Mouse (Mus musculus) retina, embryonic 14.5 days (tissue): ENCODE results near the gene Elf3.
"Not testable (repeated sequence)": the region's sequence is repeated elsewhere in the genome, so short reads cannot be mapped to it uniquely, and the experiment has no call there.

Experiments used
- DNase-seq: peaks from one replicate; pipeline ENCODE4 v3.0.0-alpha.2; 2015; ENCODE audit warnings: low spot score

Elf3 gene

GRCm38 (mm10) chr1:135237131-135237851, 21.1 kb downstream of the Elf3 start:
- no peak for DNase-seq

GRCm38 (mm10) chr1:135234771-135235170, 23.6 kb downstream of the Elf3 start:
- DNase-seq, result no peak

- DNase-seq, result no peak
Observed at GRCm38 (mm10) chr1:135233961-135234360, 24.4 kb downstream of the Elf3 start.

GRCm38 (mm10) chr1:135231878-135232277, 26.5 kb downstream of the Elf3 start:
- not testable (repeated sequence) for DNase-seq

- no peak for DNase-seq
Observed at GRCm38 (mm10) chr1:135227339-135227950, 30.9 kb downstream of the Elf3 start.

- DNase-seq, result no peak
Observed at GRCm38 (mm10) chr1:135224981-135225604, 33.3 kb downstream of the Elf3 start.

- DNase-seq, result no peak
Observed at GRCm38 (mm10) chr1:135224147-135224546, 34.2 kb downstream of the Elf3 start.

- no peak for DNase-seq
Observed at GRCm38 (mm10) chr1:135217607-135218233, 40.6 kb downstream of the Elf3 start.

- no peak for DNase-seq
Observed at GRCm38 (mm10) chr1:135213772-135214640, 44.4 kb downstream of the Elf3 start.

GRCm38 (mm10) chr1:135210421-135210820, 47.9 kb downstream of the Elf3 start:
- DNase-seq, result no peak

- no peak for DNase-seq
Observed at GRCm38 (mm10) chr1:135208716-135209115, 49.7 kb downstream of the Elf3 start.

GRCm38 (mm10) chr1:135206586-135207339, 51.6 kb downstream of the Elf3 start:
- DNase-seq, result no peak

- no peak for DNase-seq
Observed at GRCm38 (mm10) chr1:135205257-135205656, 53.1 kb downstream of the Elf3 start.

- DNase-seq, result no peak
Observed at GRCm38 (mm10) chr1:135204196-135205126, 53.9 kb downstream of the Elf3 start.
